Mouse (Mus musculus): ENCODE measurements at regions not wholly inside any gene's neighbourhood (a gene's known extent, or its start where the extent isn't known, plus 50 kb on each side); places are given as distances from the start of the nearest gene placed in this dataset.

GRCm38 (mm10) chr19:21118782-21119181, 153.3 kb upstream of the Zfand5 start:
- no peak for ATAC-seq (ENCODE audit: low FRiP score)
- Histone ChIP-seq H3K36me3 (ENCODE audit: control insufficient read depth, insufficient read depth, low read length) (no peaks in the 10 kb centered on the region), H3K4me2 (replicated peaks; ENCODE audit: low read depth, low read length) (no peak overlapping the region), H3K27ac (ENCODE audit: low read depth, low read length) (no peak overlapping the region), H3K27me3 (ENCODE audit: control insufficient read depth, insufficient read depth, low read length) (no peaks in the 10 kb centered on the region), H3K9ac (ENCODE audit: low read depth, low read length) (no peak overlapping the region), H3K4me1 (replicated peaks; ENCODE audit: control insufficient read depth, insufficient read depth, low read length) (no peaks in the 10 kb centered on the region), H3K9me3 (ENCODE audit: control insufficient read depth, low read length) (no peaks in the 10 kb centered on the region), H3K4me3 (ENCODE audit: low read depth, low read length) (no peak overlapping the region)
- DNase-seq (ENCODE audit: low spot score), result no peak
- WGBS, result 88% methylated on average over 4 of the region's 4 CpGs

- H3K4me1 ChIP-seq (replicated peaks; ENCODE audit: control insufficient read depth, insufficient read depth, low read length), result no peaks in the 10 kb centered on the region
- ATAC-seq (ENCODE audit: low FRiP score), result no peak
- no peak overlapping the region for H3K27ac ChIP-seq (ENCODE audit: low read depth, low read length)
- no peaks in the 10 kb centered on the region for H3K27me3 ChIP-seq (ENCODE audit: control insufficient read depth, insufficient read depth, low read length)
- no peak overlapping the region for H3K4me3 ChIP-seq (ENCODE audit: low read depth, low read length)
- whole genome bisulfite sequencing, result 95% methylated on average over 2 of the region's 2 CpGs
- no peak for DNase-seq (ENCODE audit: low spot score)
- no peak overlapping the region for H3K4me2 ChIP-seq (replicated peaks; ENCODE audit: low read depth, low read length)
- H3K9me3 ChIP-seq (ENCODE audit: control insufficient read depth, low read length), result no peaks in the 10 kb centered on the region
- no peaks in the 10 kb centered on the region for H3K36me3 ChIP-seq (ENCODE audit: control insufficient read depth, insufficient read depth, low read length)
- no peak overlapping the region for H3K9ac ChIP-seq (ENCODE audit: low read depth, low read length)
These were observed 156.4 kb upstream of the Zfand5 start for GRCm38 (mm10) chr19:21115693-21116092.

- no peak overlapping the region for H3K4me3 ChIP-seq (ENCODE audit: low read depth, low read length)
- 95% methylated on average over 5 of the region's 5 CpGs for WGBS
These were observed 157.8 kb upstream of the Tmc1 start for GRCm38 (mm10) chr19:21111836-21112235.

DNA sequence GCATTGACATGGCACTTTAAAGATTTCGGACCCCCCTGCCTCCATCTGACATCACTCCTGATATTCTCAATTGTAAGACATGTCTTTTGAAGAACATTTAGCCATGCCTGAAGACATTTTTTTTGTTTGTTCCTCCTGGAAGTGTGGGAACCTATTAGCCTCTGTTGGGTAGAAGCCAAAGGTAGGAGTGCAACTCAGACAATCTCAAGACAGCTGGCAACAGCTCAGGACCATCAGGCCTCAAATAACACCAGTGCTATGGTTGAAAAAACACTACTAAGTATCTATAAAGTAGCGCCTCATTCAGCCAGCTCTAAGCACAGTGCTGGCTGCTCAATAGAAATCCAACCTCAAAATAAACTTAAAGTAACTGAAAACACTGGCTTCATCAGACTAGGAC, 154.3 kb upstream of the Tmc1 start:
- no peak overlapping the region for H3K27ac ChIP-seq (ENCODE audit: low read depth, low read length)
- H3K36me3 ChIP-seq (ENCODE audit: control insufficient read depth, insufficient read depth, low read length), result no peaks in the 10 kb centered on the region
- H3K4me1 ChIP-seq (replicated peaks; ENCODE audit: control insufficient read depth, insufficient read depth, low read length), result no peaks in the 10 kb centered on the region
- no peak overlapping the region for H3K9ac ChIP-seq (ENCODE audit: low read depth, low read length)
- no peaks in the 10 kb centered on the region for H3K9me3 ChIP-seq (ENCODE audit: control insufficient read depth, low read length)
- no peak overlapping the region for H3K4me2 ChIP-seq (replicated peaks; ENCODE audit: low read depth, low read length)
- no peak overlapping the region for H3K4me3 ChIP-seq (ENCODE audit: low read depth, low read length)
- 88% methylated on average over 2 of the region's 2 CpGs for WGBS
- no peaks in the 10 kb centered on the region for H3K27me3 ChIP-seq (ENCODE audit: control insufficient read depth, insufficient read depth, low read length)
- DNase-seq (ENCODE audit: low spot score) (no peak), ATAC-seq (ENCODE audit: low FRiP score) (no peak)

More at GRCm38 (mm10) chr19:21111836-21112235, 157.8 kb upstream of the Tmc1 start:
- no peaks in the 10 kb centered on the region for H3K27me3 ChIP-seq (ENCODE audit: control insufficient read depth, insufficient read depth, low read length)
- H3K9me3 ChIP-seq (ENCODE audit: control insufficient read depth, low read length), result no peaks in the 10 kb centered on the region
- H3K36me3 ChIP-seq (ENCODE audit: control insufficient read depth, insufficient read depth, low read length), result no peaks in the 10 kb centered on the region
- DNase-seq (ENCODE audit: low spot score), result no peak
- H3K27ac ChIP-seq (ENCODE audit: low read depth, low read length), result no peak overlapping the region
- no peaks in the 10 kb centered on the region for H3K4me1 ChIP-seq (replicated peaks; ENCODE audit: control insufficient read depth, insufficient read depth, low read length)
- no peak for ATAC-seq (ENCODE audit: low FRiP score)
- no peak overlapping the region for H3K9ac ChIP-seq (ENCODE audit: low read depth, low read length)
- no peak overlapping the region for H3K4me2 ChIP-seq (replicated peaks; ENCODE audit: low read depth, low read length)

DNA sequence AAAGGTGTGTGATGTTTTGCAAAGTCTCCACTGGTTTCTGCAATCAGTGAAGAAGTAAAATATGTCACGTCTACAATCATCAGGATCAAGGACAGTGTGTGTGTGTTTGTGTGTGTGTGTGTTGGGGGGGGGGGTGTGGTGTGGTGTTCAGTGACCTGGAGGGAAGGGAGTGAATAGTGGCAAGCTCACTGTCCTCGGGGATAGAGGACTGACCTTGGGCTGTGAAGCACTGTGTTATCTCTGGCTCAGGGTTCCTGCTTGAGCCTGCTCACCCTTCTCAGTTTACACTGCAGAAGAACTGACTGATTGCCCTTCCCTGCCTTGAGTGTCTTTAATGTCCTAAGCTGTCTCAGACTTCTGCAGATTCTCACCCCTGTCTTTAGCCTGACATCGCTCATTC, 153.7 kb upstream of the Tmc1 start:
- Histone ChIP-seq H3K9me3 (ENCODE audit: control insufficient read depth, low read length) (no peaks in the 10 kb centered on the region), H3K36me3 (ENCODE audit: control insufficient read depth, insufficient read depth, low read length) (no peaks in the 10 kb centered on the region), H3K9ac (ENCODE audit: low read depth, low read length) (no peak overlapping the region), H3K27ac (ENCODE audit: low read depth, low read length) (no peak overlapping the region), H3K4me3 (ENCODE audit: low read depth, low read length) (no peak overlapping the region), H3K4me1 (replicated peaks; ENCODE audit: control insufficient read depth, insufficient read depth, low read length) (no peaks in the 10 kb centered on the region), H3K4me2 (replicated peaks; ENCODE audit: low read depth, low read length) (no peak overlapping the region), H3K27me3 (ENCODE audit: control insufficient read depth, insufficient read depth, low read length) (no peaks in the 10 kb centered on the region)
- WGBS, result 80% methylated on average over 3 of the region's 3 CpGs
- no peak for DNase-seq (ENCODE audit: low spot score)
- no peak for ATAC-seq (ENCODE audit: low FRiP score)

GRCm38 (mm10) chr19:21107275-21107674, 153.3 kb upstream of the Tmc1 start:
- H3K9ac ChIP-seq (ENCODE audit: low read depth, low read length), result no peak overlapping the region
- no peak overlapping the region for H3K4me2 ChIP-seq (replicated peaks; ENCODE audit: low read depth, low read length)
- H3K27me3 ChIP-seq (ENCODE audit: control insufficient read depth, insufficient read depth, low read length), result no peaks in the 10 kb centered on the region
- no peak for ATAC-seq (ENCODE audit: low FRiP score)
- DNase-seq (ENCODE audit: low spot score), result no peak
- WGBS, result 85% methylated on average over 4 of the region's 4 CpGs
- no peak overlapping the region for H3K4me3 ChIP-seq (ENCODE audit: low read depth, low read length)
- no peaks in the 10 kb centered on the region for H3K36me3 ChIP-seq (ENCODE audit: control insufficient read depth, insufficient read depth, low read length)
- H3K4me1 ChIP-seq (replicated peaks; ENCODE audit: control insufficient read depth, insufficient read depth, low read length), result no peaks in the 10 kb centered on the region
- no peaks in the 10 kb centered on the region for H3K9me3 ChIP-seq (ENCODE audit: control insufficient read depth, low read length)
- H3K27ac ChIP-seq (ENCODE audit: low read depth, low read length), result no peak overlapping the region

- no peaks in the 10 kb centered on the region for H3K4me1 ChIP-seq (replicated peaks; ENCODE audit: control insufficient read depth, insufficient read depth, low read length)
- DNase-seq (ENCODE audit: low spot score), result no peak
- no peak overlapping the region for H3K4me2 ChIP-seq (replicated peaks; ENCODE audit: low read depth, low read length)
- 83% methylated on average over 10 of the region's 10 CpGs for WGBS
- no peak overlapping the region for H3K9ac ChIP-seq (ENCODE audit: low read depth, low read length)
- H3K4me3 ChIP-seq (ENCODE audit: low read depth, low read length), result no peak overlapping the region
- no peaks in the 10 kb centered on the region for H3K27me3 ChIP-seq (ENCODE audit: control insufficient read depth, insufficient read depth, low read length)
- no peak for ATAC-seq (ENCODE audit: low FRiP score)
- H3K27ac ChIP-seq (ENCODE audit: low read depth, low read length), result no peak overlapping the region
- H3K36me3 ChIP-seq (ENCODE audit: control insufficient read depth, insufficient read depth, low read length), result no peaks in the 10 kb centered on the region
- no peaks in the 10 kb centered on the region for H3K9me3 ChIP-seq (ENCODE audit: control insufficient read depth, low read length)
These were observed 152.8 kb upstream of the Tmc1 start for GRCm38 (mm10) chr19:21106766-21107165.

DNA sequence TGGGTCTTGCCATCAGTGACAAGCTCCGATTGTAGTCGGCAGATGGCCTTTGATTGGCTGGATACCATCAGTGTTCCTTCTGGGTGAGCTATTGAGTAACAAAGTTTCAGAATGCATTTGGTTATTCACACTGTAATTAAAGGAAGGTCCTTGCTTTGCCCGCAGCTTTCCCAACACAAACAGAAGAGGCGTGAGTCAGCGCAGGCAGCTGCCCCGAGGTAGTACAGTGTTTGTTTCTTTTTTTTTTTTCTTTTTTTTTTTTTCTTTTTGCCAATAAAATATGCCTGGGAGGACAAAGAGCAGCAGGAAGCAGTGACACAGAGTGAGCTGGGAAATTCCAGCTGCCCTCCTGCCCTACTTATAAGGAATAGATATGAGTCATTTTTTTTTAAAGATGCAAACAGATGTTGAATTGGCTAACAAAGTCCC, 152.3 kb upstream of the Tmc1 start:
- Histone ChIP-seq H3K27me3 (ENCODE audit: control insufficient read depth, insufficient read depth, low read length) (no peaks in the 10 kb centered on the region), H3K4me3 (ENCODE audit: low read depth, low read length) (no peak overlapping the region), H3K9ac (ENCODE audit: low read depth, low read length) (no peak overlapping the region), H3K36me3 (ENCODE audit: control insufficient read depth, insufficient read depth, low read length) (no peaks in the 10 kb centered on the region), H3K4me2 (replicated peaks; ENCODE audit: low read depth, low read length) (no peak overlapping the region), H3K4me1 (replicated peaks; ENCODE audit: control insufficient read depth, insufficient read depth, low read length) (no peaks in the 10 kb centered on the region), H3K9me3 (ENCODE audit: control insufficient read depth, low read length) (no peaks in the 10 kb centered on the region), H3K27ac (ENCODE audit: low read depth, low read length) (no peak overlapping the region)
- 43% methylated on average over 6 of the region's 6 CpGs for WGBS
- DNase-seq (ENCODE audit: low spot score) (no peak), ATAC-seq (ENCODE audit: low FRiP score) (no peak)

GRCm38 (mm10) chr19:21105004-21105403, 151.0 kb upstream of the Tmc1 start:
- 90% methylated on average over 6 of the region's 6 CpGs for WGBS
- no peak for ATAC-seq (ENCODE audit: low FRiP score)
- no peak overlapping the region for H3K9ac ChIP-seq (ENCODE audit: low read depth, low read length)
- H3K27me3 ChIP-seq (ENCODE audit: control insufficient read depth, insufficient read depth, low read length), result no peaks in the 10 kb centered on the region
- H3K27ac ChIP-seq (ENCODE audit: low read depth, low read length), result no peak overlapping the region
- H3K4me2 ChIP-seq (replicated peaks; ENCODE audit: low read depth, low read length), result no peak overlapping the region
- H3K4me3 ChIP-seq (ENCODE audit: low read depth, low read length), result no peak overlapping the region
- no peaks in the 10 kb centered on the region for H3K36me3 ChIP-seq (ENCODE audit: control insufficient read depth, insufficient read depth, low read length)
- no peaks in the 10 kb centered on the region for H3K9me3 ChIP-seq (ENCODE audit: control insufficient read depth, low read length)
- DNase-seq (ENCODE audit: low spot score), result no peak
- H3K4me1 ChIP-seq (replicated peaks; ENCODE audit: control insufficient read depth, insufficient read depth, low read length), result no peaks in the 10 kb centered on the region
